8 mouse cellular contexts compared by ENCODE assay signal in genomic region chr7:27329326-27329947, GRCm38 (mm10). TPM values are rescaled to one million over a fixed set of nuclear protein-coding genes. Genes with fewer than 3 reads are reported as not detected.
DNase-seq lines count a peak whose midpoint lies in the region; ATAC-seq and TF ChIP-seq lines count a peak whose summit lies in the region.

No protein-coding gene starts in this region.

- H3K27ac ChIP-seq in embryonic facial prominence, embryonic 15.5 days (replicated peaks) = no peak overlapping the region
- no peak overlapping the region for H3K27ac ChIP-seq in heart, embryonic 16.5 days (ENCODE audit: low read length)
- H3K27ac ChIP-seq in liver, embryonic 16.5 days (ENCODE audit: low read length) = no peak overlapping the region
- H3K27ac ChIP-seq in neural tube, embryonic 11.5 days (ENCODE audit: low read depth, low read length) = no peak overlapping the region
- H3K27ac ChIP-seq in testis, adult 2 months (ENCODE audit: control insufficient read depth, insufficient read depth, low read depth, low read length) = no peak overlapping the region

- peak overlapping the region; percentile 90 for H3K4me2 ChIP-seq in embryonic facial prominence, embryonic 15.5 days (replicated peaks)
- peak overlapping the region; percentile 62 for H3K4me2 ChIP-seq in heart, embryonic 16.5 days (ENCODE audit: low read depth, low read length)
- H3K4me2 ChIP-seq in liver, embryonic 16.5 days (ENCODE audit: low read depth, low read length) = peak overlapping the region; percentile 45; the same call in 1 of the 2 replicates
- peak overlapping the region; percentile 38 for H3K4me2 ChIP-seq in neural tube, embryonic 11.5 days (ENCODE audit: low read depth)

- H3K4me1 ChIP-seq in embryonic facial prominence, embryonic 15.5 days = peaks cover 74% of the 10 kb centered on the region
- peaks cover 44% of the 10 kb centered on the region for H3K4me1 ChIP-seq in heart, embryonic 16.5 days (ENCODE audit: control insufficient read depth, insufficient read depth, low read length)
- H3K4me1 ChIP-seq in liver, embryonic 16.5 days (ENCODE audit: control insufficient read depth, low read depth, low read length) = peaks cover 20% of the 10 kb centered on the region
- peaks cover 11% of the 10 kb centered on the region for H3K4me1 ChIP-seq in neural tube, embryonic 11.5 days (ENCODE audit: control insufficient read depth, insufficient read depth, low read length)
- H3K4me1 ChIP-seq in testis, adult 2 months (ENCODE audit: control insufficient read depth, insufficient read depth, low read length) = peaks cover 31% of the 10 kb centered on the region

- peak; percentile 96 for DNase-seq in B cell, adult 2 months
- DNase-seq in adrenal gland, postnatal 25 days = peak; percentile 89
- DNase-seq in kidney, postnatal 14 days = peak; percentile 91
- peak; percentile 86 for DNase-seq in neural tube, embryonic 11.5 days (ENCODE audit: low spot score)

- H3K36me3 ChIP-seq in embryonic facial prominence, embryonic 15.5 days = 0 out of 2 replicates have a peak, but pooled peaks cover 9% of the 10 kb centered on the region
- H3K36me3 ChIP-seq in heart, embryonic 16.5 days (ENCODE audit: control insufficient read depth, insufficient read depth) = no peaks in the 10 kb centered on the region; the same call in 1 of the 2 replicates
- H3K36me3 ChIP-seq in liver, embryonic 16.5 days (ENCODE audit: control insufficient read depth, insufficient read depth) = no peaks in the 10 kb centered on the region
- H3K36me3 ChIP-seq in neural tube, embryonic 11.5 days (ENCODE audit: control insufficient read depth, insufficient read depth, low read length) = no peaks in the 10 kb centered on the region
- no peaks in the 10 kb centered on the region for H3K36me3 ChIP-seq in testis, adult 2 months (ENCODE audit: control insufficient read depth, insufficient read depth, low read length)

- H3K9ac ChIP-seq in embryonic facial prominence, embryonic 15.5 days = no peak overlapping the region
- H3K9ac ChIP-seq in heart, embryonic 16.5 days (ENCODE audit: low read length) = peak overlapping the region; percentile 47; the same call in 1 of the 2 replicates
- no peak overlapping the region for H3K9ac ChIP-seq in liver, embryonic 16.5 days (ENCODE audit: low read depth, low read length)
- peak overlapping the region; percentile 30; the same call in 1 of the 2 replicates for H3K9ac ChIP-seq in neural tube, embryonic 11.5 days (ENCODE audit: low read length)

- peaks cover 56% of the 10 kb centered on the region for H3K27me3 ChIP-seq in embryonic facial prominence, embryonic 15.5 days
- peaks cover 77% of the 10 kb centered on the region for H3K27me3 ChIP-seq in heart, embryonic 16.5 days (ENCODE audit: control insufficient read depth, insufficient read depth, low read length)
- peaks cover 100% of the 10 kb centered on the region for H3K27me3 ChIP-seq in liver, embryonic 16.5 days (ENCODE audit: control insufficient read depth, insufficient read depth, low read depth, low read length)
- H3K27me3 ChIP-seq in neural tube, embryonic 11.5 days (ENCODE audit: control insufficient read depth, insufficient read depth, low read length) = peaks cover 96% of the 10 kb centered on the region
- peaks cover 8% of the 10 kb centered on the region for H3K27me3 ChIP-seq in testis, adult 2 months (ENCODE audit: control insufficient read depth, insufficient read depth, low read length)

- no peaks in the 10 kb centered on the region for H3K9me3 ChIP-seq in embryonic facial prominence, embryonic 15.5 days (replicated peaks)
- no peaks in the 10 kb centered on the region for H3K9me3 ChIP-seq in heart, embryonic 16.5 days (replicated peaks; ENCODE audit: control insufficient read depth, low read length)
- H3K9me3 ChIP-seq in liver, embryonic 16.5 days (replicated peaks; ENCODE audit: control insufficient read depth, low read length) = no peaks in the 10 kb centered on the region
- H3K9me3 ChIP-seq in neural tube, embryonic 11.5 days (ENCODE audit: control insufficient read depth, low read length) = no peaks in the 10 kb centered on the region

- ATAC-seq in embryonic facial prominence, embryonic 15.5 days (ENCODE audit: insufficient number of reproducible peaks, low FRiP score, low TSS enrichment, low read depth) = 0 out of 2 replicates have a peak, but pooled peaks have one; percentile 4
- ATAC-seq in heart, embryonic 16.5 days (replicated peaks; ENCODE audit: extremely low read depth, insufficient read depth, low FRiP score) = no peak
- peak; percentile 19; the same call in 1 of the 2 replicates for ATAC-seq in liver, embryonic 16.5 days (ENCODE audit: low read depth)
- ATAC-seq in neural tube, embryonic 11.5 days (ENCODE audit: insufficient read depth, low FRiP score, low TSS enrichment) = peak; percentile 15; the same call in 1 of the 2 replicates

- TF ChIP-seq CTCF in testis, adult 2 months (IDR thresholded peaks at IDR 0.05; ENCODE audit: control insufficient read depth, insufficient read depth, insufficient replicate concordance, low read depth, low read length) = peak; percentile 44; the same call in 1 of the 2 replicates

- TF ChIP-seq POLR2A in testis, adult 2 months (IDR thresholded peaks at IDR 0.05; ENCODE audit: control insufficient read depth, low read depth, low read length) = no peak

- WGBS in embryonic facial prominence, embryonic 15.5 days = 3% methylated on average over 45 of the region's 45 CpGs
- 5% methylated on average over 45 of the region's 45 CpGs for WGBS in heart, embryonic 16.5 days
- WGBS in liver, embryonic 16.5 days (ENCODE audit: insufficient replicate concordance) = 3% methylated on average over 45 of the region's 45 CpGs
- 5% methylated on average over 45 of the region's 45 CpGs for WGBS in neural tube, embryonic 11.5 days

- H3K4me3 ChIP-seq in embryonic facial prominence, embryonic 15.5 days (replicated peaks) = peak overlapping the region; percentile 53
- H3K4me3 ChIP-seq in heart, embryonic 16.5 days (ENCODE audit: low read length) = peak overlapping the region; percentile 44
- no peak overlapping the region; the same call in 1 of the 2 replicates for H3K4me3 ChIP-seq in liver, embryonic 16.5 days (ENCODE audit: low read depth, low read length)
- H3K4me3 ChIP-seq in neural tube, embryonic 11.5 days (ENCODE audit: low read depth, low read length) = no peak overlapping the region
- H3K4me3 ChIP-seq in testis, adult 2 months (ENCODE audit: control insufficient read depth, low read depth, low read length) = peak overlapping the region; percentile 13

RNA-seq across cellular contexts. Expression of gene Ltbp4, which starts 8.1 kb away (rescaled TPM):
- 62.9 and 66.6 TPM in 2 replicates for total RNA-seq in adrenal gland, postnatal 25 days (2021)
- 85.5 and 92.3 TPM in 2 replicates for polyA plus RNA-seq in embryonic facial prominence, embryonic 15.5 days (2015; fragmentation: Nextera tagmentation; extraction: Ambion mirVana)
- polyA plus RNA-seq in heart, embryonic 16.5 days (2015; fragmentation: Nextera tagmentation; extraction: Ambion mirVana) = 63.5 and 86.0 TPM in 2 replicates
- 5.2 and 7.6 TPM in 2 replicates for polyA plus RNA-seq in liver, embryonic 16.5 days (2015; fragmentation: Nextera tagmentation; extraction: Ambion mirVana)
- 7.0 and 8.0 TPM in 2 replicates for polyA plus RNA-seq in neural tube, embryonic 11.5 days (2014; fragmentation: Nextera tagmentation; extraction: Ambion mirVana)
- 23.9 and 26.1 TPM in 2 replicates for polyA plus RNA-seq in testis, adult 2 months (2012; rRNA removed)

RNA-seq across cellular contexts. Expression of gene Shkbp1, which starts 26.4 kb away (rescaled TPM):
- 23.3 and 28.6 TPM in 2 replicates for total RNA-seq in adrenal gland, postnatal 25 days (2021)
- polyA plus RNA-seq in embryonic facial prominence, embryonic 15.5 days (2015; fragmentation: Nextera tagmentation; extraction: Ambion mirVana) = 36.8 and 46.2 TPM in 2 replicates
- polyA plus RNA-seq in heart, embryonic 16.5 days (2015; fragmentation: Nextera tagmentation; extraction: Ambion mirVana) = 22.3 and 24.1 TPM in 2 replicates
- 16.1 and 16.5 TPM in 2 replicates for polyA plus RNA-seq in liver, embryonic 16.5 days (2015; fragmentation: Nextera tagmentation; extraction: Ambion mirVana)
- polyA plus RNA-seq in neural tube, embryonic 11.5 days (2014; fragmentation: Nextera tagmentation; extraction: Ambion mirVana) = 52.8 and 55.2 TPM in 2 replicates
- 18.3 and 22.4 TPM in 2 replicates for polyA plus RNA-seq in testis, adult 2 months (2012; rRNA removed)

RNA-seq across cellular contexts. Expression of gene Gm20479, which starts 27.8 kb away (rescaled TPM):
- total RNA-seq in adrenal gland, postnatal 25 days (2021) = 0.91 TPM in 1 of 2 replicates, not detected in the other
- polyA plus RNA-seq in embryonic facial prominence, embryonic 15.5 days (2015; fragmentation: Nextera tagmentation; extraction: Ambion mirVana) = 0.35 and 0.43 TPM in 2 replicates
- polyA plus RNA-seq in heart, embryonic 16.5 days (2015; fragmentation: Nextera tagmentation; extraction: Ambion mirVana) = 0.46 TPM in 1 of 2 replicates, not detected in the other
- polyA plus RNA-seq in liver, embryonic 16.5 days (2015; fragmentation: Nextera tagmentation; extraction: Ambion mirVana) = 0.23 and 0.44 TPM in 2 replicates
- polyA plus RNA-seq in neural tube, embryonic 11.5 days (2014; fragmentation: Nextera tagmentation; extraction: Ambion mirVana) = not detected in 2 replicates
- 0.35 and 0.89 TPM in 2 replicates for polyA plus RNA-seq in testis, adult 2 months (2012; rRNA removed)

Comparison
In these comparisons a context has a peak if more than half of its experiments do, and no peak if none do; other contexts are left out.
1. H3K4me2 ChIP-seq: peak in every context shown above with its lines; median percentile 90 in embryonic facial prominence, embryonic 15.5 days; 62 in heart, embryonic 16.5 days; 45 in liver, embryonic 16.5 days; 38 in neural tube, embryonic 11.5 days.
2. H3K4me3 ChIP-seq: peak in embryonic facial prominence, embryonic 15.5 days (single experiment), heart, embryonic 16.5 days (single experiment) and testis, adult 2 months (single experiment); none in liver, embryonic 16.5 days (single experiment) and neural tube, embryonic 11.5 days (single experiment).
3. H3K9ac ChIP-seq: peak in heart, embryonic 16.5 days (single experiment) and neural tube, embryonic 11.5 days (single experiment); none in embryonic facial prominence, embryonic 15.5 days (single experiment) and liver, embryonic 16.5 days (single experiment).
4. Peak in every context shown above with its lines, with median percentiles within 50 percentile points of each other: DNase-seq.